Mouse (Mus musculus) forebrain, embryonic 15.5 days (tissue): ENCODE measurements at regions not wholly inside any gene's neighbourhood (a gene's known extent, or its start where the extent isn't known, plus 50 kb on each side); places are given as distances from the start of the nearest gene placed in this dataset.
"Not testable (repeated sequence)": the region's sequence is repeated elsewhere in the genome, so short reads cannot be mapped to it uniquely, and the experiment has no call there.

ENCODE experiments used
- ATAC-seq: fragments of 200-750 bp; cut with Nextera tagmentation; replicated peaks from 2 replicates; pipeline ENCODE4 v1.8.0; 2017; ENCODE audit warnings: mild to moderate bottlenecking, moderate TSS enrichment, moderate library complexity
- H3K27ac ChIP-seq: fragments of 300-500 bp; sonication (generic); replicated peaks from 2 replicates; pipeline ENCODE4 v1.5.1; 2015; ENCODE audit warnings: mild to moderate bottlenecking, inconsistent platforms
- H3K27me3 ChIP-seq: fragments of 300-500 bp; sonication (generic); 2 replicates; pipeline ENCODE4 v1.6.1; 2015; ENCODE audit warnings: inconsistent platforms
- H3K36me3 ChIP-seq: fragments of 300-500 bp; sonication (generic); 2 replicates; pipeline ENCODE4 v1.6.1; 2015; ENCODE audit warnings: mild to moderate bottlenecking, inconsistent platforms
- H3K4me1 ChIP-seq: fragments of 300-500 bp; sonication (generic); 2 replicates; pipeline ENCODE4 v1.6.1; 2015; ENCODE audit warnings: inconsistent platforms
- H3K4me2 ChIP-seq: fragments of 300-500 bp; sonication (generic); replicated peaks from 2 replicates; pipeline ENCODE4 v1.6.1; 2015; ENCODE audit warnings: mild to moderate bottlenecking, inconsistent platforms
- H3K4me3 ChIP-seq: fragments of 300-500 bp; sonication (generic); 2 replicates; pipeline ENCODE4 v1.5.1; 2015; ENCODE audit warnings: mild to moderate bottlenecking, inconsistent platforms
- H3K9ac ChIP-seq: fragments of 300-500 bp; sonication (generic); replicated peaks from 2 replicates; pipeline ENCODE4 v1.6.1; 2015; ENCODE audit warnings: mild to moderate bottlenecking, inconsistent platforms
- H3K9me3 ChIP-seq: fragments of 300-500 bp; sonication (generic); 2 replicates; pipeline ENCODE4 v1.6.1; 2016; ENCODE audit warnings: inconsistent platforms
- WGBS: fragments of 180-500 bp; shearing (Covaris S2); methylation state at CpG from one replicate; pipeline ENCODE4 v1.1.7; 2015; ENCODE audit warnings: mixed read lengths; 5-methylcytosine and 5-hydroxymethylcytosine counted together

- Histone ChIP-seq H3K27ac (no peak overlapping the region), H3K4me2 (no peak overlapping the region), H3K36me3 (no peaks in the 10 kb centered on the region), H3K4me3 (no peak overlapping the region), H3K9me3 (no peaks in the 10 kb centered on the region), H3K4me1 (no peaks in the 10 kb centered on the region), H3K9ac (no peak overlapping the region), H3K27me3 (no peaks in the 10 kb centered on the region)
- no peak for ATAC-seq
- WGBS = 93% methylated on average over 6 of the region's 6 CpGs
Measured at GRCm38 (mm10) chr10:56856186-56856585, 479.1 kb downstream of the Gja1 start.

- Histone ChIP-seq H3K27ac (no peak overlapping the region), H3K4me2 (no peak overlapping the region), H3K9ac (no peak overlapping the region), H3K36me3 (no peaks in the 10 kb centered on the region), H3K27me3 (no peaks in the 10 kb centered on the region), H3K4me3 (no peak overlapping the region), H3K9me3 (no peaks in the 10 kb centered on the region), H3K4me1 (no peaks in the 10 kb centered on the region)
- WGBS = 86% methylated on average over 7 of the region's 7 CpGs
- no peak for ATAC-seq
Measured at GRCm38 (mm10) chr10:56879744-56880143, 502.6 kb downstream of the Gja1 start.

- no peaks in the 10 kb centered on the region for H3K36me3 ChIP-seq
- no peak overlapping the region for H3K4me2 ChIP-seq
- no peaks in the 10 kb centered on the region for H3K4me1 ChIP-seq
- H3K27ac ChIP-seq = no peak overlapping the region
- H3K9me3 ChIP-seq = no peaks in the 10 kb centered on the region
- no peaks in the 10 kb centered on the region for H3K27me3 ChIP-seq
- no peak overlapping the region for H3K4me3 ChIP-seq
- ATAC-seq = no peak
- no peak overlapping the region for H3K9ac ChIP-seq
- 86% methylated on average over 12 of the region's 12 CpGs for WGBS
Measured at GRCm38 (mm10) chr10:56880154-56880591, 503.0 kb downstream of the Gja1 start.

- ATAC-seq = no peak
- Histone ChIP-seq H3K9me3 (no peaks in the 10 kb centered on the region), H3K9ac (no peak overlapping the region), H3K27ac (no peak overlapping the region), H3K4me3 (no peak overlapping the region), H3K36me3 (no peaks in the 10 kb centered on the region), H3K4me2 (no peak overlapping the region), H3K27me3 (no peaks in the 10 kb centered on the region), H3K4me1 (no peaks in the 10 kb centered on the region)
- WGBS = 76% methylated on average over 4 of the region's 4 CpGs
Measured at GRCm38 (mm10) chr10:56884456-56885410, 507.6 kb downstream of the Gja1 start.

- not testable (repeated sequence) for H3K9ac ChIP-seq, H3K27me3 ChIP-seq
- H3K4me1 ChIP-seq = peaks cover 11% of the 10 kb centered on the region
Measured at GRCm38 (mm10) chr10:56891530-56891929, 514.4 kb downstream of the Gja1 start.

GRCm38 (mm10) chr10:56892666-56893209 lies 515.6 kb downstream of the Gja1 start:
- Histone ChIP-seq H3K36me3 (no peaks in the 10 kb centered on the region), H3K27ac (peak overlapping the region; percentile 19; the same call in 1 of the 2 replicates)

More at GRCm38 (mm10) chr10:56891530-56891929, 514.4 kb downstream of the Gja1 start:
- H3K4me3 ChIP-seq, H3K36me3 ChIP-seq, H3K9me3 ChIP-seq, H3K4me2 ChIP-seq, H3K27ac ChIP-seq: not testable (repeated sequence)
- WGBS = 75% methylated on average over 2 of the region's 2 CpGs
- ATAC-seq = peak; percentile 26; the same call in 1 of the 2 replicates

GRCm38 (mm10) chr10:56893210-56893705 lies 516.1 kb downstream of the Gja1 start:
- H3K36me3 ChIP-seq = no peaks in the 10 kb centered on the region
- no peak overlapping the region for H3K9ac ChIP-seq
- H3K27me3 ChIP-seq = no peaks in the 10 kb centered on the region
- ATAC-seq = peak; percentile 79
- peak overlapping the region; percentile 19; the same call in 1 of the 2 replicates for H3K27ac ChIP-seq
- H3K4me2 ChIP-seq = no peak overlapping the region
- WGBS = 2% methylated on average over 8 of the region's 8 CpGs
- no peak overlapping the region for H3K4me3 ChIP-seq
- H3K9me3 ChIP-seq = no peaks in the 10 kb centered on the region
- peaks cover 11% of the 10 kb centered on the region for H3K4me1 ChIP-seq

More at GRCm38 (mm10) chr10:56892666-56893209, 515.6 kb downstream of the Gja1 start:
- no peaks in the 10 kb centered on the region for H3K27me3 ChIP-seq
- no peak overlapping the region for H3K9ac ChIP-seq
- H3K4me2 ChIP-seq = no peak overlapping the region
- peaks cover 11% of the 10 kb centered on the region for H3K4me1 ChIP-seq
- WGBS = 48% methylated on average over 10 of the region's 10 CpGs
- H3K9me3 ChIP-seq = no peaks in the 10 kb centered on the region
- ATAC-seq = peak; percentile 57; the same call in 1 of the 2 replicates
- H3K4me3 ChIP-seq = no peak overlapping the region

GRCm38 (mm10) chr10:56899640-56900274 lies 522.6 kb downstream of the Gja1 start:
- H3K27ac ChIP-seq = no peak overlapping the region
- no peaks in the 10 kb centered on the region for H3K27me3 ChIP-seq
- H3K9me3 ChIP-seq = no peaks in the 10 kb centered on the region
- WGBS = 24% methylated on average over 5 of the region's 5 CpGs
- no peaks in the 10 kb centered on the region for H3K36me3 ChIP-seq
- H3K9ac ChIP-seq = no peak overlapping the region
- H3K4me2 ChIP-seq = no peak overlapping the region
- H3K4me3 ChIP-seq = no peak overlapping the region
- no peaks in the 10 kb centered on the region; the same call in 1 of the 2 replicates for H3K4me1 ChIP-seq
- ATAC-seq = peak; percentile 77

- no peaks in the 10 kb centered on the region for H3K9me3 ChIP-seq
- H3K4me2 ChIP-seq = no peak overlapping the region
- no peak overlapping the region for H3K4me3 ChIP-seq
- no peak overlapping the region for H3K27ac ChIP-seq
- no peak for ATAC-seq
- H3K27me3 ChIP-seq = no peaks in the 10 kb centered on the region
- H3K9ac ChIP-seq = no peak overlapping the region
- 85% methylated on average over 6 of the region's 6 CpGs for WGBS
- no peaks in the 10 kb centered on the region for H3K36me3 ChIP-seq
- H3K4me1 ChIP-seq = no peaks in the 10 kb centered on the region; the same call in 1 of the 2 replicates
Measured at GRCm38 (mm10) chr10:56900914-56901313, 523.8 kb downstream of the Gja1 start.

- no peaks in the 10 kb centered on the region for H3K9me3 ChIP-seq
- H3K9ac ChIP-seq = no peak overlapping the region
- no peak overlapping the region for H3K4me2 ChIP-seq
- H3K4me3 ChIP-seq = no peak overlapping the region
- no peak overlapping the region for H3K27ac ChIP-seq
- H3K27me3 ChIP-seq = no peaks in the 10 kb centered on the region
- WGBS = 94% methylated on average over 1 of the region's 1 CpGs
- H3K4me1 ChIP-seq = no peaks in the 10 kb centered on the region
- no peak for ATAC-seq
- no peaks in the 10 kb centered on the region for H3K36me3 ChIP-seq
Measured at GRCm38 (mm10) chr10:56912711-56913110, 535.6 kb downstream of the Gja1 start.

- H3K36me3 ChIP-seq = no peaks in the 10 kb centered on the region
- no peak overlapping the region for H3K27ac ChIP-seq
- H3K9ac ChIP-seq = no peak overlapping the region
- no peaks in the 10 kb centered on the region for H3K27me3 ChIP-seq
- no peak for ATAC-seq
- 88% methylated on average over 5 of the region's 5 CpGs for WGBS
- H3K4me3 ChIP-seq = no peak overlapping the region
- H3K4me2 ChIP-seq = no peak overlapping the region
- no peaks in the 10 kb centered on the region for H3K4me1 ChIP-seq
- no peaks in the 10 kb centered on the region for H3K9me3 ChIP-seq
Measured at GRCm38 (mm10) chr10:56914103-56914502, 537.0 kb downstream of the Gja1 start.

- no peak for ATAC-seq
- H3K27me3 ChIP-seq = no peaks in the 10 kb centered on the region
- no peaks in the 10 kb centered on the region for H3K9me3 ChIP-seq
- WGBS = 77% methylated on average over 5 of the region's 5 CpGs
- no peaks in the 10 kb centered on the region for H3K36me3 ChIP-seq
- H3K4me3 ChIP-seq = no peak overlapping the region
- no peak overlapping the region for H3K27ac ChIP-seq
- H3K4me1 ChIP-seq = no peaks in the 10 kb centered on the region
- H3K4me2 ChIP-seq = no peak overlapping the region
- H3K9ac ChIP-seq = no peak overlapping the region
Measured at GRCm38 (mm10) chr10:56918412-56918811, 541.3 kb downstream of the Gja1 start.
